ENCODE assay signal across 24 mouse cellular contexts in genomic region chr4:149064061-149064854, GRCm38 (mm10). TPM values are rescaled to one million over a fixed set of nuclear protein-coding genes. Genes with fewer than 3 reads are reported as not detected.
A peak's percentile ranks its signal among the peaks of the same experiment; 100 is the strongest.
DNase-seq lines count a peak whose midpoint lies in the region; ATAC-seq and TF ChIP-seq lines count a peak whose summit lies in the region.
"Had no signal": no experiment of that assay in that cellular context is flagged by ENCODE, and none has a peak within 500 bp of the region (broad histone marks: within the 10 kb centered on the region; RNA-seq: fewer than 3 reads in every experiment).

No protein-coding gene starts in this region.

- intact Hi-C loops in heart, postnatal 25 days (cut with DNase I), result no loop called here

- no peak for DNase-seq in heart, postnatal 0 days (ENCODE audit: low spot score)
- no peak for DNase-seq in heart, postnatal 25 days (ENCODE audit: low spot score)
- no peak for DNase-seq in neural tube, embryonic 10.5 days (ENCODE audit: extremely low spot score, low spot score)
- DNase-seq in lung, postnatal 10 days, result peak; percentile 55
- DNase-seq: adrenal gland, postnatal 10 days; cerebellum, adult 18-20 months; cerebellum, postnatal 14 days; gastrocnemius, postnatal 10 days; heart, postnatal 10 days; kidney, adult 8-10 months; layer of hippocampus, postnatal 36 days; liver, embryonic 13.5 days; thymus, adult 2 months had no signal

- H3K4me2 ChIP-seq in heart, postnatal 0 days (ENCODE audit: low read depth, low read length), result peak overlapping the region; percentile 34
- H3K4me2 ChIP-seq in neural tube, embryonic 13.5 days, result no peak overlapping the region
- H3K4me2 ChIP-seq in forebrain, embryonic 12.5 days, result no peak overlapping the region
- H3K4me2 ChIP-seq: embryonic facial prominence, embryonic 12.5 days; forebrain, embryonic 13.5 days; hindbrain, embryonic 12.5 days; limb, embryonic 12.5 days; liver, embryonic 13.5 days had no signal

- 0 out of 2 replicates have a peak, but pooled peaks cover 5% of the 10 kb centered on the region for H3K36me3 ChIP-seq in heart, postnatal 0 days (replicated peaks; ENCODE audit: control insufficient read depth, insufficient read depth, low read length)
- no peaks in the 10 kb centered on the region for H3K36me3 ChIP-seq in neural tube, embryonic 13.5 days
- peaks cover 11% of the 10 kb centered on the region for H3K36me3 ChIP-seq in small intestine, adult 2 months (ENCODE audit: control insufficient read depth, insufficient read depth, low read length)
- 0 out of 2 replicates have a peak, but pooled peaks cover 7% of the 10 kb centered on the region for H3K36me3 ChIP-seq in forebrain, embryonic 12.5 days (replicated peaks)
- H3K36me3 ChIP-seq: hindbrain, embryonic 12.5 days had no signal

- H3K9me3 ChIP-seq in heart, postnatal 0 days (replicated peaks; ENCODE audit: control insufficient read depth, low read length), result no peaks in the 10 kb centered on the region
- H3K9me3 ChIP-seq in neural tube, embryonic 13.5 days, result no peaks in the 10 kb centered on the region
- no peaks in the 10 kb centered on the region for H3K9me3 ChIP-seq in forebrain, embryonic 12.5 days
- H3K9me3 ChIP-seq: embryonic facial prominence, embryonic 12.5 days; forebrain, embryonic 13.5 days; hindbrain, embryonic 12.5 days; limb, embryonic 12.5 days; liver, embryonic 13.5 days had no signal

- H3K9ac ChIP-seq in heart, postnatal 0 days (replicated peaks; ENCODE audit: low read depth, low read length), result 0 out of 2 replicates have a peak overlapping the region, but pooled peaks have one; percentile 22
- H3K9ac ChIP-seq in neural tube, embryonic 13.5 days, result 0 out of 2 replicates have a peak overlapping the region, but pooled peaks have one; percentile 12
- H3K9ac ChIP-seq in forebrain, embryonic 12.5 days, result no peak overlapping the region
- H3K9ac ChIP-seq: embryonic facial prominence, embryonic 12.5 days; hindbrain, embryonic 12.5 days; limb, embryonic 12.5 days; liver, embryonic 13.5 days had no signal

- H3K27ac ChIP-seq in heart, postnatal 0 days (ENCODE audit: low read depth), result no peak overlapping the region
- 0 out of 2 replicates have a peak overlapping the region, but pooled peaks have one; percentile 2 for H3K27ac ChIP-seq in neural tube, embryonic 13.5 days (replicated peaks)
- H3K27ac ChIP-seq in small intestine, adult 2 months (ENCODE audit: insufficient read depth, low read depth, low read length), result no peak overlapping the region
- H3K27ac ChIP-seq in forebrain, embryonic 12.5 days, result no peak overlapping the region
- H3K27ac ChIP-seq: embryonic facial prominence, embryonic 12.5 days; forebrain, embryonic 13.5 days; hindbrain, embryonic 12.5 days; limb, embryonic 12.5 days; liver, embryonic 13.5 days; macrophage had no signal

- H3K27me3 ChIP-seq in heart, postnatal 0 days (ENCODE audit: control insufficient read depth, insufficient read depth, low read length), result no peaks in the 10 kb centered on the region
- no peaks in the 10 kb centered on the region for H3K27me3 ChIP-seq in neural tube, embryonic 13.5 days
- no peaks in the 10 kb centered on the region for H3K27me3 ChIP-seq in small intestine, adult 2 months (ENCODE audit: control insufficient read depth, insufficient read depth, low read length)
- H3K27me3 ChIP-seq in forebrain, embryonic 12.5 days, result 0 out of 2 replicates have a peak, but pooled peaks cover 4% of the 10 kb centered on the region
- H3K27me3 ChIP-seq: embryonic facial prominence, embryonic 12.5 days; hindbrain, embryonic 12.5 days; liver, embryonic 13.5 days had no signal

- no peak for TF ChIP-seq POLR2A in small intestine, adult 2 months (IDR thresholded peaks at IDR 0.05; ENCODE audit: low read depth, low read length)

- 71% methylated on average over 23 of the region's 23 CpGs for WGBS in heart, postnatal 0 days
- 81% methylated on average over 23 of the region's 23 CpGs for WGBS in neural tube, embryonic 13.5 days
- 73% methylated on average over 23 of the region's 23 CpGs for WGBS in small intestine, adult 2 months
- WGBS in forebrain, embryonic 12.5 days, result 92% methylated on average over 23 of the region's 23 CpGs

- TF ChIP-seq CTCF in heart, postnatal 0 days (IDR thresholded peaks at IDR 0.05; ENCODE audit: low read depth), result no peak
- TF ChIP-seq CTCF in small intestine, adult 2 months (IDR thresholded peaks at IDR 0.05; ENCODE audit: extremely low read depth, insufficient read length, insufficient replicate concordance, low read depth, low read length), result no peak

- no peak for TF ChIP-seq EP300 in heart, postnatal 0 days (IDR thresholded peaks at IDR 0.05; ENCODE audit: low read depth)

- no peak for ATAC-seq in heart, postnatal 0 days (ENCODE audit: insufficient read depth, low read depth)
- no peak for ATAC-seq in neural tube, embryonic 13.5 days (ENCODE audit: low read depth)
- ATAC-seq in forebrain, embryonic 12.5 days (ENCODE audit: low FRiP score), result no peak
- ATAC-seq: activated CD4-positive, CD25-positive, alpha-beta regulatory T cell, adult 4 months; forebrain, embryonic 13.5 days; midbrain, embryonic 16.5 days had no signal

- peak overlapping the region; percentile 4; the same call in 1 of the 2 replicates for H3K4me3 ChIP-seq in heart, postnatal 0 days (ENCODE audit: low read depth, low read length)
- no peak overlapping the region for H3K4me3 ChIP-seq in neural tube, embryonic 13.5 days
- H3K4me3 ChIP-seq in small intestine, adult 2 months (ENCODE audit: low read depth, low read length), result peak overlapping the region; percentile 16; the same call in 1 of the 2 replicates
- no peak overlapping the region for H3K4me3 ChIP-seq in forebrain, embryonic 12.5 days (replicated peaks)
- H3K4me3 ChIP-seq: embryonic facial prominence, embryonic 12.5 days; forebrain, embryonic 13.5 days; hindbrain, embryonic 12.5 days; limb, embryonic 12.5 days; liver, embryonic 13.5 days; myocyte had no signal

- H3K4me1 ChIP-seq in heart, postnatal 0 days (ENCODE audit: control insufficient read depth, insufficient read depth), result peaks cover 15% of the 10 kb centered on the region
- peaks cover 68% of the 10 kb centered on the region for H3K4me1 ChIP-seq in neural tube, embryonic 13.5 days (replicated peaks)
- H3K4me1 ChIP-seq in small intestine, adult 2 months (ENCODE audit: control insufficient read depth, insufficient read depth, insufficient read length, low read length), result peaks cover 12% of the 10 kb centered on the region
- peaks cover 33% of the 10 kb centered on the region for H3K4me1 ChIP-seq in forebrain, embryonic 12.5 days

RNA-seq across cellular contexts. Expression of gene Pex14, which starts 35.4 kb away (rescaled TPM):
- total RNA-seq in heart, postnatal 0 days (2014; rRNA removed; ENCODE audit: low replicate concordance), result 43.9 and 49.2 TPM in 2 replicates
- 35.4 and 38.1 TPM in 2 replicates for polyA plus RNA-seq in heart, postnatal 0 days (2015; fragmentation: Nextera tagmentation; extraction: Ambion mirVana)
- total RNA-seq in heart, postnatal 25 days (2021), result 10 to 100 TPM; 19.4 to 20.1 TPM
- 50.5 and 52.9 TPM in 2 replicates for polyA plus RNA-seq in neural tube, embryonic 13.5 days (2015; fragmentation: Nextera tagmentation; extraction: Ambion mirVana)
- polyA plus RNA-seq in small intestine, adult 2 months (2012; rRNA removed), result 23.1 and 49.4 TPM in 2 replicates
- polyA plus RNA-seq in forebrain, embryonic 12.5 days (2016; fragmentation: Nextera tagmentation; extraction: Ambion mirVana), result 46.3 and 49.2 TPM in 2 replicates

RNA-seq across cellular contexts. Expression of gene Dffa, which starts 39.7 kb away (rescaled TPM):
- total RNA-seq in heart, postnatal 0 days (2014; rRNA removed; ENCODE audit: low replicate concordance), result 13.3 and 20.8 TPM in 2 replicates
- polyA plus RNA-seq in heart, postnatal 0 days (2015; fragmentation: Nextera tagmentation; extraction: Ambion mirVana), result 22.9 and 26.2 TPM in 2 replicates
- total RNA-seq in heart, postnatal 25 days (2021), result 10 to 100 TPM; 41.3 to 41.5 TPM
- polyA plus RNA-seq in neural tube, embryonic 13.5 days (2015; fragmentation: Nextera tagmentation; extraction: Ambion mirVana), result 32.8 and 35.6 TPM in 2 replicates
- 7.8 and 13.7 TPM in 2 replicates for polyA plus RNA-seq in small intestine, adult 2 months (2012; rRNA removed)
- polyA plus RNA-seq in forebrain, embryonic 12.5 days (2016; fragmentation: Nextera tagmentation; extraction: Ambion mirVana), result 24.2 and 26.4 TPM in 2 replicates

Comparison
In these comparisons a context has a peak if more than half of its experiments do, and no peak if none do; other contexts are left out.
1. H3K4me3 ChIP-seq: peak in heart, postnatal 0 days (single experiment) and small intestine, adult 2 months (single experiment); none in neural tube, embryonic 13.5 days (single experiment) and forebrain, embryonic 12.5 days (single experiment).